Mouse (Mus musculus): ENCODE results near the gene Ppp2r5c.

Ppp2r5c gene

DNA sequence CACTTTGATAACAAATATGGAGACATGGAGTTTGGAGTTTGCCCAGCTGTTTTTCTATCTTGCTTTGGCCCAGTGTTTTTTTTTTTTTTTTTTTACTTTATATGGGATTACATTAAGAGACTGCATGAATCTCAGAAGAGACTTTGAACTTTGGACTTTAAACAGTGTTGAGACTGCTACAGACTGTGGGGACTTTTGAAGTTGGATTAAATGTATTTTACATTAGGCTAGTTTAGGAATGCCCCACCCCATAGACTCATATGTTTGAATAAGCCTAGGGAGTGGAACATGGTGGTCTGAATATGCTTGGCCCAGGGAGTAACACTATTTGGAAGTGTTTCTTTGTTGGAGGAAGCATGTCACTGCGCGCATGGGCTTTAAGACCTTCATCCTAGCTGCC is 4.7 kb upstream of the Ppp2r5c start:
- no peak for DNase-seq (ENCODE audit: low read depth, low spot score)

DNA sequence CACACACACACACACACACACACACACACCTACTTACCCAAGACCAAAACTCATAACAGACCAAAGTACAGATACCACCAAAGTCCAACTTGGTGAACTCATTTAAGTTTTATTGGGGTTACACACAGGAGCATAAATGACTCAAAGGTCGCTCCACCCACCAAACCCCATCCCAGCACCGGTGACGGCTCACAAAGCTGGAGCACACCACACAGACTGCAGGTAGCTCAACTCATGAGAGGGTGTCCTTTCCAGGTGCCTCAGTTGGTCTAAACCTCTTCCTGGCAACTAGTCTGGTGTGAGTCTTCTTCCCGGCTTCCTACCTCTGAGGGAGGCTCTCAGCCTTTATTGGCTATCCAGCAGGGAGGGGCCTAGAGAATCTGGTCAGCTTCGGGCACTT is 2.4 kb upstream of the Ppp2r5c start:
- no peak for DNase-seq (ENCODE audit: low read depth, low spot score)

GRCm38 (mm10) chr12:110445775-110446174 is 1.1 kb upstream of the Ppp2r5c start:
- DNase-seq (ENCODE audit: low read depth, low spot score) = no peak

GRCm38 (mm10) chr12:110447306-110447705 is 386 bp downstream of the Ppp2r5c start:
- no peak for DNase-seq (ENCODE audit: low read depth, low spot score)

DNA sequence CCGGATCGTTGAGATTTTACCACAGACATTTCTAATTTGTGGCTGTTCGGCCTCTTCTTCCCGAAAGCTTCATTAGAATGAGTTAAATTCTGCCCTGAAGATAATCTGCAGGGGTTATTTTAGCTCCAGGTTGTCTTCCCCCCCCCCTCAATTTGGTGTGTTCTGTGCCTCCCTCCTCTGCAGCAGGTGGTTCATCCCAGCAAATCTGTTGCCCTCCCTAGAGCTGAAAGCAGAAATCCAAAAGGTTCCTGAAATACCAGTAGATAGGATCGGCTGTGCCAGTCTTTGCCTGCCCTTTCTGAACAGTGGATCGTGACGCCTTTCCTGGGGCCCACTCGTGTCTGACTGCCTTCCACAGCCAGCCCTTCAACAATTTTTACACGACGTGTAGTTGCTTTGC is 1.8 kb downstream of the Ppp2r5c start:
- peak; percentile 65 for DNase-seq (ENCODE audit: low read depth, low spot score)

DNA sequence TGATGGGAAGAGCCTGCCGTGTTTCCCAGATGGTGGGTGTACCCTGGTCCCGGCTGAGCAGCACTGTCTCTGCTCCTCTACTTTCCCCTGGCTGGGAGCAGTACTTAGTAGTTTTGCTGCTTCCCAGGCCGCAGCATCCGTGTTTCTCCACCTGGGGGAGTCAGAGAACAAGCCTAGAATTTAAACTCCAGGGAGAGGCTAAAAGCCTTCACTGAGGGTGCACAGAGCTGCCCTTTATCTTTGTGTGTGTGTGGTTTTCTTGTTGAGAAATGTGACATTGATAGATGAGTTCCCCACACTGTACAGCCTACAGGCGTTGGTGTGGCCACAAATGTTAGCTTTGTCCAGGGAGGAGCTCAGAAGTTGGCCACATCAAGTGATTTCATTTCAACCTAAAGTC is 7.3 kb downstream of the Ppp2r5c start:
- no peak for DNase-seq (ENCODE audit: low read depth, low spot score)

DNA sequence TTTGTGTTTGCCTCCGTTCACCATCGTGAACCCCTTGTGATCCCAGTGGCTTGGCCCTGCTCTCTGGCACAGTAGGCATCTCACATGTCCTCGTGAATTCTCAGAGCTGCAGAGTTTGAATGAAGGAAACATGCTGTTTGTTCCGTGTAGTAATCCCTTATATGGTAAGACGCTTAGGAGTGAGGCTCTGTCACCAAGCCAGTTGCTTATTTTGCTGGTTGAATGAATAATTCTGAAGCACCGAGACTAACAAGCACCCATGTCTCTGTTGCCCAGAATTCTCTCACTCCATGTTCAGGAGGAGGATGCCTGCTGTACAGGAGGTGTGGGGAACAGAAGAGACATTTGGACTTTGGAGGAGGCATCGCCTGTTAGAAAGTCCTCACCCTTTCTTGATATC is 9.1 kb downstream of the Ppp2r5c start:
- DNase-seq (ENCODE audit: low read depth, low spot score) = no peak

- DNase-seq (ENCODE audit: low read depth, low spot score) = no peak
Measured at GRCm38 (mm10) chr12:110458667-110459066, 11.7 kb downstream of the Ppp2r5c start.

DNA sequence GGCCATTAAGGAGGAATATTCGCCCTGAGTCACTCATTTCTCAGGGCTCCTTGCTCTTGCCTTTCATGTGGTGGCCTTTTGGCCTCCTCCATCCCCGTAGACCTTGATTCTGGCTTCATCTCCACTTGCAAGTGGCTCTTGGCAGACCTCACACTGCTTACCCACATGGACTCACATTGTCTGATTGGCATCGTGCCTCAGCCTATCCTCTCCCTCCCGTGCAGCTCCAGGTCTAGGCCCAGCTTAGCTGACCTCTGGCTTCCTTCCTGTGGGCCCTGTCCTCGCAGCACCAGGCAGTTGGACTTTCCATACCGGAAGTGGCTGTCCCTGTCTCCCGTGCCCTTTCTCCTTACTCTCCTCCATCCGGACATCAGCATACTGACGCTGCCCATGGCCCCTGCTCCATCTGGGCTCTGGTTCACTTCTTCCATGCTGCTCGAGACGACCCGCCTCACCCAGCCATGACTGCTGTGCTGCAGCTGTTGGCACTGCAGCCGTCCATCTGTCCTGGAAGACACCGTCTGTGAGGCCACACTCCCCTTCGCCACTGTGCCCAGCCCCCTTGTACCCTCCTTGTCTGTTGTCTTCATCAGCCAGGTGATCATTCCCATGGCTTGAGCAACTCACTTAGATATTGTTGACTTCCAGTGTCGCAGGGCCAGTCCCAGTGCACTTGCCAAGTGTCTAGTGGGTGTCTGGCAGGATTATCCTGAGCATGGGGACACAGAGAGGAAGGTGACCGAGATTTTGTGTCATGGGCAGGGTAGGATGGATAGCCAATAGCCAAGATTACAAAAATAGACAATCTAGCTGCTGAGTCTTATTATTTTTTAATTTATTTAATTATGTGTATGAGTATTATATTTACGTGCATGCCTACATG is 13.7 kb downstream of the Ppp2r5c start:
- DNase-seq (ENCODE audit: low read depth, low spot score) = no peak

GRCm38 (mm10) chr12:110463711-110464110 is 16.8 kb downstream of the Ppp2r5c start:
- no peak for DNase-seq (ENCODE audit: low read depth, low spot score)

GRCm38 (mm10) chr12:110471426-110471825 is 24.5 kb downstream of the Ppp2r5c start:
- DNase-seq (ENCODE audit: low read depth, low spot score) = no peak

DNA sequence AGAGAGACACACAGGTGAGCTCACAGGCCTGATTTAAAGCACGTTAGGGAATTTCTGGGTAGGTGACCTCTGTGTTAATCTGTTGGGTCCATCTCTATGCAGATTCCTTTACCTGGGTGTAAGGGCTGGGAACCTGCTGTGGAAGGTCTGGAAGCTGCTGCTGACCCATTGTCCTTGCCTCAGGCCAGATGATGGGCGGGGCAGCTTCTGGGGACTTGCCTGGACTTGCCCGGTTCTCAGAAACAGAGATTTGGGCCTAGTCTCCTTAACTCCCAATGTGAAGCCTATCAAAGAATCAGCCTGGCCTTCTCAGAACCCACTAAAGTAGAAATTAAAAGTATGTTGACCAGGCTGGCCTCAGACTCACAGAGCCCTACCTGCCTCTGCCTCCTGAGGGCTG is 25.3 kb downstream of the Ppp2r5c start:
- DNase-seq (ENCODE audit: low read depth, low spot score) = no peak

- DNase-seq (ENCODE audit: low read depth, low spot score) = no peak
Measured at GRCm38 (mm10) chr12:110474497-110474896, 27.6 kb downstream of the Ppp2r5c start.

DNA sequence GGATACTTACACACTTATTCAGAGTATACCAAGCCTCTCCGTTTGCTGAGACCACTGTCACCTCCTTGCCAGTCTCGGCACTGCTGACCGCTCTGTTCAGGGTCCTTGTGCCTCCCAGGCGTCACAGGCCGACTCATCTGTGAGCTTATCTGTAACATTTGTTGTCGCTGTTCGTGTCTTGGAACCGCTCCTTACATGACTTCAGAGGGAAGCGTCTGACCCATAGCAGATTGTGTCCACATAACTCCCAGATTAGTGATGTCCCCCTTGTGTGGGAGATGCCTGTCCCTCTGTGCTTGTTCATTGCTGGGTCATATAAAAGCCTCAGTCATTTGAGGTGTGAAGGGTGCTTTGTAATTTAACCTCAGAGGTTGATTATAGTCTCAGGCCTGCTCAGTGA is 29.6 kb downstream of the Ppp2r5c start:
- no peak for DNase-seq (ENCODE audit: low read depth, low spot score)

- no peak for DNase-seq (ENCODE audit: low read depth, low spot score)
Measured at GRCm38 (mm10) chr12:110477906-110478305, 31.0 kb downstream of the Ppp2r5c start.

DNA sequence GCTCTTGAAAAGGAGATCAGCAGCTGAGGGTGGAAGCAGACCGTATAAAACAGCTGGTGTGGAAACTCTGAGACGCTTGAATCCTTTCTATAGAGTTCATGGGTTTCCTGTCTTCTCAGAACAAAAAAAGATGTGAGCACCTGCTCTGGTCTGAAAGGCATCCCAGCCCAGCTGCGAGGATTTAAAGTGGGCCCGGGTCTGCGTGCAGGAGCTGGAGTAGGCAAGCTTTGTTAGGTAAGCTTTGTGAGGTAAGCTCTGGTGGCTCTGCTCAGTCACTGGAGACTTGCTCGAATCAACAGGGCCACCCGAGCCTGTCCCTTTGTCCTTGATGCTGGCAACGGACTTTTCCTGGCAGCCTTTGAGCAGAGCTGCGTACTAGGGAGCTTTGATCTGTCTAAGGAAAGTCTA is 31.7 kb downstream of the Ppp2r5c start:
- no peak for DNase-seq (ENCODE audit: low read depth, low spot score)

DNA sequence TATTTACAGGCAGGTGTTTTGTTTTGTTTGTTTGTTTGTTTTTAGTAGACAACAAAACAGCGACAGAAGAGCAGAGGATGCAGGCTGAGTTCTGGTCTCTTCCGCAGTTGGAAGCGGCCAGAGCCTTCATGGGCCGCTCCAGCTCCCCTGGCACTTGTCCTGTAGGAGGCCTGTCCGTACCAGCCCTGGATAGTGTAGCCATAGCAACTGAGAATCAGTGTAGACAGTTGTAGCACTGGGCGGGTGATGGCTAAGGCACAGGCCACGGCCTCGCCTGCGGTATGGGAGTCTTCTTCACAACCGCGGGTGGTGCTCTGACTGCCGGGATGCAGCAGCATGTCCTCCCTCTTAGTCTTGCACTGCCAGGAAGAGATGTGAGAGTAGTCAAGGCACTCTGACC is 32.3 kb downstream of the Ppp2r5c start:
- DNase-seq (ENCODE audit: low read depth, low spot score) = no peak

DNA sequence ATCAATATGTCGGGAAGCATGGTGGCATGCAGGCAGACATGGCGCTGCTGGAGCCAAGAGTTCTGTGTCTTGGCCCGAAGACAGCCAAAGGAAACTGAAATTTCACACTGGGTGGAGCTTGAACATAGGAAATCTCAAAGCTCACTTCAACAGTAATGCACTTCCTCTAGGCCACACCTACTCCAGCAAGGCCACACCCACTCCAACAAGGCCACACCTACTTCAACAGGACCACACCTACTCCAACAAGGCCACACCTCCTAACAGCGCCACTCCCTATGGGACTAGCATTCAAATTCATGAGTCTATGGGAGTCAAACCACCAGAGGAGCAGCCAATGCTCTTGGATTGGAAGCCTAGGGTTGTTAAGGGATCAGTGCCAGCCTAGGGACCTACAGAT is 33.8 kb downstream of the Ppp2r5c start:
- no peak for DNase-seq (ENCODE audit: low read depth, low spot score)

- no peak for DNase-seq (ENCODE audit: low read depth, low spot score)
Measured at GRCm38 (mm10) chr12:110483761-110484160, 36.8 kb downstream of the Ppp2r5c start.

DNA sequence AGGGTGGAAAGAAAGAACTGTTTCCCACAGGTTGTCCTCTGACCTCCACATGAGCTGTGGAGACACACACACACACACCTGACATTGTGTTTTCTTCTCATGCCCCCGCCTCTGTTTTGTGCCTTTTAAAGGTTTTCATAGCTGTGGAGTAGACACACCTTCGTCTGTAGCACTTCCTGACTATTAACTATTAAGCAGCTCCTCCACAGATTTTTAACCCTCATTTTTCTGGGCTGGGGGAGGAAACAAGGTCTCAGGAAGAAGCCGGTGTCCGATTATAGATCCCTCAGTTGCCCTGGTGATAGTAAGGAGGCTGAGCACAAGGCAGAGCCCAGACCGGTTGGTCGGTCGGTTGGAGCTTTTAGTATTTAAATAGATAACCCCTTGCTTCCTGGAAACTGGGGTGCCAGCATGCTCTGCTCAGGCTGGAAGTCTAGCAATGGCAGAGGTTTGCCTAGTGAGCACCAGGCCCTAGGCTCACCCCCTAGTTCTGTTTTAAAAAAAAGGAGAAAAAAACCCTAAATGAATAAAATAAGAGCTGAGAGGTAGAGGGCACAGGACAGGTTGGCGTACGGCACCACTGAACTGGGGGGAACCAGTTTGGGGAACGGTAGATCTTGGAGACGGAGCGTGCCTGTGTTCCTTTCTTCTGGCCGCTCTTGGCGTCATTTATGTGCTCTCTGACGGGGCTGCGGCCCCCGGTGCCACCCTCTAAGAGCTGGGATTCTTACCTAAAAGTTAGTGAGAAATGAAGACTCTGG is 38.1 kb downstream of the Ppp2r5c start:
- no peak for DNase-seq (ENCODE audit: low read depth, low spot score)

GRCm38 (mm10) chr12:110485585-110486331 is 38.8 kb downstream of the Ppp2r5c start:
- DNase-seq (ENCODE audit: low read depth, low spot score) = peak; percentile 42

DNA sequence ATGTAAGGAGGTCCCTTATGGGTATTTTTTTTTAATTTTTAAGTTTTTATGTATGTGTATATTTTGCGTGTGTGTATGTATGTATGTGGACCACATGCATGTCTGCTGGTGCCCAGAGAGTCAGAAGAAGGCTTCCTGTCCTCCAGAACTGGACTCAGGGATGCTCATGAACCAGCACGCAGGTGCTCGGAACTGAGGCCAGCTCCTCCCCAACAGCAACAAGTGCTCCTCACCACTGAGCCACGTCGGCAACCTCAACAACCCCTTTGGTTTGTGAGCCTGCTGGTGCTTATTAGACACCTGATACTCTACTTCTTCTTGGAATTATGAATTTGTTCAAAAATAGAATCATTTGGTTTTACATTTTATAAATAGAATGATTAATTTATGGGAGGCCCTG is 39.9 kb downstream of the Ppp2r5c start:
- DNase-seq (ENCODE audit: low read depth, low spot score) = no peak

Data from retina, adult 2 months (tissue).